Mouse (Mus musculus) macrophage (primary cell): Measurements from ENCODE around the gene Fes. TPM values are rescaled to one million over a fixed set of nuclear protein-coding genes. Genes with fewer than 3 reads are reported as not detected.
A peak's percentile ranks its signal among the peaks of the same experiment; 100 is the strongest.

Experiments used
- H3K27ac ChIP-seq: fragments of 350-480 bp; formaldehyde crosslinking; 2 replicates; pipeline ENCODE4 v1.9.0; 2021
- H3K36me3 ChIP-seq: fragments of 350-480 bp; formaldehyde crosslinking; 2 replicates; pipeline ENCODE4 v1.9.0; 2021; ENCODE audit errors: inconsistent target
- H3K4me3 ChIP-seq: fragments of 350-480 bp; formaldehyde crosslinking; 2 replicates; pipeline ENCODE4 v1.9.0; 2021; ENCODE audit errors: inconsistent target
- H3K79me2 ChIP-seq: fragments of 350-480 bp; formaldehyde crosslinking; 2 replicates; pipeline ENCODE4 v1.9.0; 2021; ENCODE audit errors: inconsistent target
- WGBS: methylation state at CpG from one replicate; pipeline ENCODE4 v1.1.7; 2026; ENCODE audit warnings: inconsistent platforms; ENCODE audit not compliant: missing documents; 5-methylcytosine and 5-hydroxymethylcytosine counted together
- polyA plus RNA-seq: library from polyadenylated mRNA; stranded (reverse); fragments of 250-400 nt; gene quantifications from 3 replicates; pipeline ENCODE4 v1.2.4, GENCODE M21; 2018; ENCODE audit warnings: inconsistent platforms

Gene Fes
- polyA plus RNA-seq, 1 experiment from 2014 or later, result 114 TPM

GRCm38 (mm10) chr7:80414303-80414855 lies 26.6 kb upstream of the Fes start:
- H3K79me2 ChIP-seq, result no peaks in the 10 kb centered on the region
- no peak overlapping the region for H3K4me3 ChIP-seq
- H3K27ac ChIP-seq, result no peak overlapping the region
- H3K36me3 ChIP-seq, result no peaks in the 10 kb centered on the region
- 72% methylated on average over 7 of the region's 7 CpGs for WGBS

GRCm38 (mm10) chr7:80413512-80414302 lies 26.0 kb upstream of the Fes start:
- Histone ChIP-seq H3K27ac (no peak overlapping the region), H3K79me2 (no peaks in the 10 kb centered on the region), H3K36me3 (no peaks in the 10 kb centered on the region), H3K4me3 (no peak overlapping the region)
- WGBS, result 95% methylated on average over 3 of the region's 9 CpGs

GRCm38 (mm10) chr7:80412781-80413180 lies 25.0 kb upstream of the Fes start:
- Histone ChIP-seq H3K27ac (no peak overlapping the region), H3K4me3 (no peak overlapping the region), H3K79me2 (no peaks in the 10 kb centered on the region), H3K36me3 (no peaks in the 10 kb centered on the region)
- WGBS, result 99% methylated on average over 5 of the region's 5 CpGs

GRCm38 (mm10) chr7:80412279-80412678 lies 24.5 kb upstream of the Fes start:
- WGBS, result 95% methylated on average over 10 of the region's 10 CpGs

GRCm38 (mm10) chr7:80410380-80410779 lies 22.6 kb upstream of the Fes start:
- H3K27ac ChIP-seq, result no peak overlapping the region
- WGBS, result 91% methylated on average over 9 of the region's 9 CpGs
- no peak overlapping the region for H3K4me3 ChIP-seq
- no peaks in the 10 kb centered on the region; the same call in 1 of the 2 replicates for H3K79me2 ChIP-seq
- H3K36me3 ChIP-seq, result no peaks in the 10 kb centered on the region

More at GRCm38 (mm10) chr7:80412279-80412678, 24.5 kb upstream of the Fes start:
- no peaks in the 10 kb centered on the region for H3K36me3 ChIP-seq
- no peak overlapping the region for H3K27ac ChIP-seq
- no peak overlapping the region for H3K4me3 ChIP-seq
- no peaks in the 10 kb centered on the region for H3K79me2 ChIP-seq

- Histone ChIP-seq H3K4me3 (no peak overlapping the region), H3K79me2 (no peaks in the 10 kb centered on the region; the same call in 1 of the 2 replicates), H3K36me3 (no peaks in the 10 kb centered on the region), H3K27ac (no peak overlapping the region)
- WGBS, result 92% methylated on average over 9 of the region's 9 CpGs
Observed at GRCm38 (mm10) chr7:80407712-80408111, 20.0 kb upstream of the Fes start.

GRCm38 (mm10) chr7:80406186-80406585 lies 18.4 kb upstream of the Fes start:
- Histone ChIP-seq H3K4me3 (no peak overlapping the region), H3K36me3 (no peaks in the 10 kb centered on the region), H3K27ac (no peak overlapping the region), H3K79me2 (peaks cover 7% of the 10 kb centered on the region)
- WGBS, result 76% methylated on average over 3 of the region's 3 CpGs

- H3K36me3 ChIP-seq, result no peaks in the 10 kb centered on the region
- 88% methylated on average over 7 of the region's 9 CpGs for WGBS
- H3K27ac ChIP-seq, result peak within 1 kb of the TSS; percentile 92
- peaks cover 16% of the 10 kb centered on the region for H3K79me2 ChIP-seq
- peak within 1 kb of the TSS; percentile 19; the same call in 1 of the 2 replicates for H3K4me3 ChIP-seq
Observed at GRCm38 (mm10) chr7:80405188-80405695, 17.5 kb upstream of the Fes start, which contains the start of gene Furin. Furin (minus strand) TSS chr7:80405436.

GRCm38 (mm10) chr7:80404101-80404894 lies 16.6 kb upstream of the Fes start:
- Histone ChIP-seq H3K79me2 (peaks cover 26% of the 10 kb centered on the region), H3K4me3 (peak overlapping the region; percentile 19; the same call in 1 of the 2 replicates), H3K27ac (peak overlapping the region; percentile 92), H3K36me3 (no peaks in the 10 kb centered on the region)
- WGBS, result 19% methylated on average over 7 of the region's 7 CpGs

- peak overlapping the region; percentile 35 for H3K4me3 ChIP-seq
- 13% methylated on average over 6 of the region's 9 CpGs for WGBS
- H3K79me2 ChIP-seq, result peaks cover 33% of the 10 kb centered on the region
- H3K27ac ChIP-seq, result peak overlapping the region; percentile 92
- no peaks in the 10 kb centered on the region for H3K36me3 ChIP-seq
Observed at GRCm38 (mm10) chr7:80403551-80403950, 15.8 kb upstream of the Fes start.

- H3K4me3 ChIP-seq, result peak overlapping the region; percentile 35
- H3K79me2 ChIP-seq, result peaks cover 41% of the 10 kb centered on the region
- H3K27ac ChIP-seq, result peak overlapping the region; percentile 92
- 1% methylated on average over 68 of the region's 92 CpGs for WGBS
- peaks cover 4% of the 10 kb centered on the region; the same call in 1 of the 2 replicates for H3K36me3 ChIP-seq
Observed at GRCm38 (mm10) chr7:80402651-80403321, 15.0 kb upstream of the Fes start.

GRCm38 (mm10) chr7:80401860-80402641 lies 14.3 kb upstream of the Fes start:
- peaks cover 11% of the 10 kb centered on the region; the same call in 1 of the 2 replicates for H3K36me3 ChIP-seq
- peak overlapping the region; percentile 62 for H3K4me3 ChIP-seq
- H3K79me2 ChIP-seq, result peaks cover 48% of the 10 kb centered on the region
- WGBS, result 2% methylated on average over 58 of the region's 102 CpGs
- peak overlapping the region; percentile 37 for H3K27ac ChIP-seq

GRCm38 (mm10) chr7:80401041-80401859 lies 13.5 kb upstream of the Fes start:
- peak overlapping the region; percentile 62 for H3K4me3 ChIP-seq
- 17% methylated on average over 4 of the region's 5 CpGs for WGBS
- peaks cover 18% of the 10 kb centered on the region for H3K36me3 ChIP-seq
- H3K79me2 ChIP-seq, result peaks cover 54% of the 10 kb centered on the region
- peak overlapping the region; percentile 37 for H3K27ac ChIP-seq
